Mouse (Mus musculus): ENCODE results near the gene Pex14.

GRCm38 (mm10) chr4:148923414-148923813, 176.3 kb downstream of the Pex14 start:
- TF ChIP-seq CTCF (IDR thresholded peaks at IDR 0.05) (no peak), EP300 (IDR thresholded peaks at IDR 0.05) (no peak)

Data from lung, postnatal 0 days (tissue).